Mouse (Mus musculus) kidney, embryonic 15.5 days (tissue): Measurements from ENCODE around the gene Ogfod1. TPM values are rescaled to one million over a fixed set of nuclear protein-coding genes. Genes with fewer than 3 reads are reported as not detected.
A peak's percentile ranks its signal among the peaks of the same experiment; 100 is the strongest.

Experiments used
- ATAC-seq: fragments of 200-750 bp; cut with Nextera tagmentation; replicated peaks from 2 replicates; pipeline ENCODE4 v1.8.0; 2017; ENCODE audit warnings: moderate TSS enrichment; ENCODE audit not compliant: low FRiP score
- H3K27ac ChIP-seq: fragments of 300-500 bp; sonication (generic); 2 replicates; pipeline ENCODE4 v1.5.1; 2015; ENCODE audit warnings: mild to moderate bottlenecking, inconsistent platforms
- H3K27me3 ChIP-seq: fragments of 300-500 bp; sonication (generic); 2 replicates; pipeline ENCODE4 v1.6.1; 2015; ENCODE audit warnings: inconsistent platforms
- H3K36me3 ChIP-seq: fragments of 300-500 bp; sonication (generic); 2 replicates; pipeline ENCODE4 v1.6.1; 2015; ENCODE audit warnings: inconsistent platforms
- H3K4me1 ChIP-seq: fragments of 300-500 bp; sonication (generic); 2 replicates; pipeline ENCODE4 v1.6.1; 2015; ENCODE audit warnings: inconsistent platforms
- H3K4me2 ChIP-seq: fragments of 300-500 bp; sonication (generic); 2 replicates; pipeline ENCODE4 v1.6.1; 2015; ENCODE audit warnings: moderate library complexity, mild to moderate bottlenecking, inconsistent platforms
- H3K4me3 ChIP-seq: fragments of 300-500 bp; sonication (generic); replicated peaks from 2 replicates; pipeline ENCODE4 v1.5.1; 2015; ENCODE audit warnings: mild to moderate bottlenecking, inconsistent platforms
- H3K9ac ChIP-seq: fragments of 300-500 bp; sonication (generic); 2 replicates; pipeline ENCODE4 v1.6.1; 2015; ENCODE audit warnings: mild to moderate bottlenecking, inconsistent platforms
- H3K9me3 ChIP-seq: fragments of 300-500 bp; sonication (generic); replicated peaks from 2 replicates; pipeline ENCODE4 v1.6.1; 2016; ENCODE audit warnings: inconsistent platforms
- WGBS: fragments of 180-500 bp; shearing (Covaris S2); methylation state at CpG from one replicate; pipeline ENCODE4 v1.1.7; 2015; ENCODE audit warnings: mixed read lengths; 5-methylcytosine and 5-hydroxymethylcytosine counted together
- polyA plus RNA-seq: library from polyadenylated mRNA; unstranded; fragments of >200 nt; fragmentation: Nextera tagmentation; extraction: Ambion mirVana; gene quantifications from 2 replicates; pipeline ENCODE4 v1.2.1, GENCODE M21; 2015

The Ogfod1 gene
- polyA plus RNA-seq: 12.8 and 13.0 TPM in 2 replicates

DNA sequence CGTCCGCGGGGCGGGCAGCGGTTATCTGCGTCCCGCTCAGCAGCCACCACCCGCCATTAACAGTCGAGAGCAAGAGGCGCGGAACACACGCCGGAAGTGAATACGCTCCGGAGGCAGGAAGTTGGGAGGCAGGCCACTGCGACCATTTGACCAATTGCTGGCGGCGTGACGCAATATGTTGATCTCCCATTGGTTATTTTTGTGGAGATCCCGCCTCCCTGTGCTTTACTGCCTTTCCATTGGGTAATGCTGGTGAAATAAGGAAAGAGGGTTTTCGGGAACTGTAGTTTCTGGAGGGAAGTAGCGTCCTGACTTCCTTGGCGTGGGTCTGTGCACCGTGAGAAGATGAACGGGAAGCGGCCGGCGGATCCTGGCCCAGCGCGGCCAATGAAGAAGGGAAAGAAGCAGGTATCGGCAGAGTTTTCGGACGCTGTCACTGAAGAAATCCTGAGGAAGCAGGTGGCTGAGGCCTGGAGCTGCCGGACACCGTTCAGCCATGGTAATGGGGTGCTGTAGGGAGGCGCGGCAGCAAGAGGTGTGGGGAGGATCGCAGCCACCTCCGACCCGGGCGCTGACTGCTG is at the start of gene Ogfod1, which contains the start of gene Nudt21:
Gene Ogfod1 (plus strand): TSS at position 255 of the 581 bp plus-strand sequence.
Gene Nudt21 (minus strand): TSS at position 88 of the 581 bp plus-strand sequence.
- no peaks in the 10 kb centered on the region for H3K27me3 ChIP-seq
- peak within 1 kb of the TSS; percentile 91 for H3K4me3 ChIP-seq
- H3K9me3 ChIP-seq: no peaks in the 10 kb centered on the region
- peak within 1 kb of the TSS; percentile 86 for H3K27ac ChIP-seq
- peaks cover 24% of the 10 kb centered on the region for H3K4me1 ChIP-seq
- peak within 1 kb of the TSS; percentile 66 for H3K4me2 ChIP-seq
- H3K36me3 ChIP-seq: no peaks in the 10 kb centered on the region; the same call in 1 of the 2 replicates
- peak; percentile 99 for ATAC-seq
- under 1% methylated on average over 41 of the region's 41 CpGs for WGBS
- peak within 1 kb of the TSS; percentile 76 for H3K9ac ChIP-seq

DNA sequence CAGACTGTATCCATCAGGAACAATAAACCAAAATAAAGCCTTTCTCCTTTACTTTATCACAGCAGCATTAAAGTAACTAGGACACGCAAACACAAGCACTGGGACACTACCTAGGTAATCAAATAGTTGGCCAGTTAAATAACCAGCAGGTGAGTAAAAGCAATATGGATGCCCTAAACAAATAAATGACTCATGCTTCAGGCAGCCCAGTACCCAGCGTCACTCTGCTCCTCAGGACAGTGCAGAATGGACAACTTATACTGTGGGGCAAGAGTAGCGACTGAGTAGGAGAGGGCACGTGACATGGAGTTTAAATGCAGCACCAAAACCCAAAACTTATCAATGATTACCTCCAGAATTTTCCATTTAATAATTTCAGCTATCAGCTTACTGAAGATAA is 47.3 kb upstream of the Ogfod1 start:
- 96% methylated on average over 4 of the region's 4 CpGs for WGBS
- Histone ChIP-seq H3K27me3 (no peaks in the 10 kb centered on the region), H3K4me2 (no peak overlapping the region), H3K4me1 (no peaks in the 10 kb centered on the region), H3K9me3 (peaks cover 5% of the 10 kb centered on the region; the same call in 1 of the 2 replicates), H3K36me3 (peaks cover 69% of the 10 kb centered on the region), H3K4me3 (no peak overlapping the region), H3K9ac (no peak overlapping the region), H3K27ac (no peak overlapping the region)
- ATAC-seq: no peak

GRCm38 (mm10) chr8:93998961-93999360 is 38.0 kb upstream of the Ogfod1 start:
- ATAC-seq: no peak
- Histone ChIP-seq H3K27me3 (no peaks in the 10 kb centered on the region), H3K27ac (no peak overlapping the region), H3K9me3 (no peaks in the 10 kb centered on the region), H3K4me3 (no peak overlapping the region), H3K9ac (no peak overlapping the region), H3K4me1 (no peaks in the 10 kb centered on the region), H3K36me3 (peaks cover 66% of the 10 kb centered on the region), H3K4me2 (no peak overlapping the region)
- 89% methylated on average over 2 of the region's 2 CpGs for WGBS

DNA sequence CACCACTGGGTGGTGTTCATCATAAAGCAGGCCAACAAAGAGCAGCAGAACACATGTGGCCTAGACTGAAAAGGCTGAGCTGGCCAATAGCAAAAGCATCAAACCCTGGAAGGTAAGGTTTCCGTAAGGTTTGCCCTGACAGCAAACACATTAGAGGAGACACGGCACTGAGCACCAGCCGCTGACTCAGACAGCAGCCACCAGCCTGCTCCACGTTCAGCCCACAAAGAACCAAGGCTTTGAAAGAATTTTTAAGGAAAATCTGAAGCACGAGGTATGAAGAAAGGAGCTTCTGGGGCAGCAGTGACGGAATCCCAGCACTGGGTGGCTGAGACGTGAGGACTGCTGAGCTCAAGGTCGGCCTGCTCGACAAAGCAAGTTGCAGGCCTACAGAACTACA is 32.9 kb upstream of the Ogfod1 start:
- no peaks in the 10 kb centered on the region for H3K27me3 ChIP-seq
- peaks cover 8% of the 10 kb centered on the region for H3K4me1 ChIP-seq
- ATAC-seq: no peak
- no peak overlapping the region for H3K4me3 ChIP-seq
- H3K9me3 ChIP-seq: no peaks in the 10 kb centered on the region
- no peak overlapping the region for H3K9ac ChIP-seq
- peaks cover 49% of the 10 kb centered on the region for H3K36me3 ChIP-seq
- H3K27ac ChIP-seq: no peak overlapping the region
- 92% methylated on average over 9 of the region's 9 CpGs for WGBS
- H3K4me2 ChIP-seq: no peak overlapping the region

GRCm38 (mm10) chr8:94009243-94009845 is 27.7 kb upstream of the Ogfod1 start:
- 48% methylated on average over 15 of the region's 15 CpGs for WGBS

DNA sequence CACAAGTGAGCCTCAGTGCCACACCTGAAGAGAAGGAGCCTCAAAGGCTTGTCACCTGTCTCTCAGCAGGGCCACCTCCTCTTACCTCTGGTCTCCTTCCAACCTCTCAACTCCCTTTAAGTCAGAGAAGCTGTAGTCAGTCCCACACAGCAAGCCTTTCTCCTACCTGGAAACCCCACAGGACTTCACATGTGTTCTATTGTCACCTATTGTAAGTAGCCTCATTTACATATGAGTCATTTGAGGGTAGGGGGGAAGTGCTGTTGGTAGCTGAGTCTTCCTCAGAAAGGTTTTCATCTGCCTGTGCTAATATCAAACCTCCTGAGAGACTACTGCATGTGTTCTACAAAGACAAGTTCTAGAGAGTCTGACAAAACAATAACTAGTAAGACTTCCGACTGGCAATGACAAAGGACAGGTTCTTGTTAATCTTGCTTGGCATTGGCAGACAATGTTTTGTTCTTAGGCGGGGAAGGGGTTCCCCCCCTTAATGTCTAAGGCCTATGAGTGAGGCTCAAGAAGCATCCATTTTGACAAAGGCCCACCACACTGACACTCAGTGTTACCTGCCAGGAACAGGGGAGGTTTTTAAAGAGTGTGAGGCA is 26.8 kb upstream of the Ogfod1 start:
- H3K4me1 ChIP-seq: peaks cover 38% of the 10 kb centered on the region
- H3K4me3 ChIP-seq: no peak overlapping the region
- H3K9me3 ChIP-seq: no peaks in the 10 kb centered on the region
- H3K36me3 ChIP-seq: peaks cover 7% of the 10 kb centered on the region; the same call in 1 of the 2 replicates
- H3K9ac ChIP-seq: no peak overlapping the region
- no peaks in the 10 kb centered on the region for H3K27me3 ChIP-seq
- H3K4me2 ChIP-seq: peak overlapping the region; percentile 92
- 78% methylated on average over 2 of the region's 2 CpGs for WGBS
- ATAC-seq: no peak
- no peak overlapping the region for H3K27ac ChIP-seq

More at GRCm38 (mm10) chr8:94009243-94009845, 27.7 kb upstream of the Ogfod1 start:
- Histone ChIP-seq H3K4me2 (no peak overlapping the region), H3K9ac (no peak overlapping the region), H3K36me3 (peaks cover 13% of the 10 kb centered on the region), H3K27ac (no peak overlapping the region), H3K27me3 (no peaks in the 10 kb centered on the region), H3K4me1 (peaks cover 38% of the 10 kb centered on the region), H3K4me3 (no peak overlapping the region), H3K9me3 (no peaks in the 10 kb centered on the region)
- no peak for ATAC-seq

DNA sequence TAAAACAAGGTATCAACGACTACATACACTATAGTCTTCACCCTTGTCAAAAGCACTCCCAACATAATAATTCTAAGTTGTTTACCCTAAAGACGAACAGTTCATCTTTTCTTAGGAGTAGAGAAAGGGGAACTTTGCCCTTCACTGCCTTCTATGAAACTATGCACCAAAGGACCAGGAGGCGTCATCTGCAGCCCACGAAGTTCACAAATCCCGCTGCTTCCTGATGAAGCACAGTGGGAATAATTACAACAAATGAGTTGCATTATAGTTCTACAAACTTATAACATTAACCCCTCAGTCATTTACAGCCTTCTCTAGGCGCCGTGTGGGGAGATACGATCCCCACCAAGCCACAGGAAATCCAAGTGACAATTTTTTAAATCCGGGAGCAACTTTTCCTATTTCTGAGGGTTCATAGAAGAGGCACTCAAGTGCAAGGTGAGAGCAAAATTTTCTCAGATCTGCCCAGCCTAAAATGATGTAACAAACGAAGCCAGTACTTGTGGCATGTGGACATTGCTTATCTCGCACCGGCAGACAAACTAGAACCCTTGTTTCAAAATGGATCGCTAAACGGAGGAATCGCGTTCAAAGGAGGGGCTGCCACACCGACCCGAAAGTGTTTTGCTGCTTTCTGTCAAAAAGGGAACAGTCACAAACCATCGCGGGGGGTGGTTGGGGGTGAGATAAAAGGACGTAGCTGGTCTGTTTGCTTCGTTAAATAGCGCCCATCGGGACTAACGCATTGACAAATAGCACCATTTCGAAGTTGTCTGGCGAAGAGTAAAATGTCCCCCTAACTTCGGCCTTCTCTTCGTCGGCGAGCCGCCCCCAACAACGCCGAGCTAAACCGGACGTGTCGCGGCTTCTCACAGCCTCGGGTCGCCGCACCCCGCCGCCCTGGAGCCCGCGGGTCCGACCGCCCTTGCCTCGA is 25.7 kb upstream of the Ogfod1 start:
- no peak for ATAC-seq
- H3K9ac ChIP-seq: peak overlapping the region; percentile 99
- 3% methylated on average over 48 of the region's 48 CpGs for WGBS
- peak overlapping the region; percentile 94 for H3K27ac ChIP-seq
- H3K4me1 ChIP-seq: peaks cover 38% of the 10 kb centered on the region
- peaks cover 7% of the 10 kb centered on the region; the same call in 1 of the 2 replicates for H3K36me3 ChIP-seq
- H3K4me3 ChIP-seq: peak overlapping the region; percentile 98
- H3K4me2 ChIP-seq: peak overlapping the region; percentile 92
- H3K27me3 ChIP-seq: no peaks in the 10 kb centered on the region
- no peaks in the 10 kb centered on the region for H3K9me3 ChIP-seq

DNA sequence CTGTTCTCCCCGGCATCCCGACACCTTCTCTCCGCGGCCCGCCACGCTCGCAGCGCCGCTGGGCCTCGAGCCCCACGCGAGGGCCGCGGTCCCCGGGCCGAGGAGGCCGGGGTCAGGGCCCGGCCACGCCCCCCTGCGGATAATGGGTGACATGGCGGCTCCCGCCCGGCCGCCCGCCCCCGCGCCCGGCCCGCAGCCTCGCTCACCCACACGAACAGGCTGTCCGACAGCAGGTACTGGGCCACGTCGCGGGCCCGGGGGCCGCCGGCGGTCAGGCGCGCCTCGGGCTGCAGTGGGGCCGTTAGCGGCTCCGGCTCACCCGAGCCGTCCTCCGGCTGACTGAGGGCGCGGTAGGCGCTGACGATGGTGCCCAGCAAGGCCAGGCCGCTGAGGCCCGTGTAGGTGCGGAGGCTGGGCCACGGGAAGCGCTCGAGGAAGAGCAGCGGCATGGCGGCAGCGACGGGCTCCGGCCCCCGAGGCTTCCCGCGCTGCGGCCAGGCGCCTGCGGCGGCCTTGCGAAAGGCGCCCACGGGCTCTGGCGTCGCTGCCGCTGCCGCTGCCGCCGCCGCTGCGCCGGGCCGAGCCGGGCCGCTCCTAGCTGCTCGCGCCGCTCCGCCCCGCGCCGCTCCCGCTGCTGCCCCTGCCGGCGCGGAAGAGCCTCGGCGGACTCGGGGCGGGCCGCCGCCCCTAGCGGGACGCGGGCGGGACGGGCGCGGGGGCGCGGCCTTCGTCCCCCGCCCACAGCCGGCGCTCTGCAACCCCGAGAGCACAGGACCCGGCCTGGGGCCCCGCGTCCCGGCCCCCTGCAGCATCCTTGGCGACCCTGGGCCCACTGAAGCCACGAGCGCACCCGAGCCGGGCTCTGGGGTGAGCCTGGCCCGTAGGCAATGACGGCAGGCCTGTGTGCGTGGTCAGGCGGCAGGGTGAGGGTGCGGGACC is 24.7 kb upstream of the Ogfod1 start, which contains the start of gene Amfr:
Gene Amfr (minus strand): TSS at position 830 of the 939 bp plus-strand sequence.
- no peaks in the 10 kb centered on the region for H3K27me3 ChIP-seq
- peak within 1 kb of the TSS; percentile 98 for H3K4me3 ChIP-seq
- H3K4me1 ChIP-seq: peaks cover 38% of the 10 kb centered on the region
- peaks cover 7% of the 10 kb centered on the region; the same call in 1 of the 2 replicates for H3K36me3 ChIP-seq
- no peaks in the 10 kb centered on the region for H3K9me3 ChIP-seq
- peak within 1 kb of the TSS; percentile 92 for H3K4me2 ChIP-seq
- H3K9ac ChIP-seq: peak within 1 kb of the TSS; percentile 99
- under 1% methylated on average over 108 of the region's 130 CpGs for WGBS
- ATAC-seq: peak; percentile 95
- peak within 1 kb of the TSS; percentile 94 for H3K27ac ChIP-seq

- peak overlapping the region; percentile 94 for H3K27ac ChIP-seq
- H3K4me1 ChIP-seq: peaks cover 37% of the 10 kb centered on the region
- no peaks in the 10 kb centered on the region for H3K9me3 ChIP-seq
- peak overlapping the region; percentile 99 for H3K9ac ChIP-seq
- peaks cover 9% of the 10 kb centered on the region for H3K36me3 ChIP-seq
- 29% methylated on average over 7 of the region's 7 CpGs for WGBS
- H3K4me3 ChIP-seq: peak overlapping the region; percentile 98
- H3K27me3 ChIP-seq: no peaks in the 10 kb centered on the region
- ATAC-seq: no peak
- peak overlapping the region; percentile 92 for H3K4me2 ChIP-seq
These were observed 23.9 kb upstream of the Ogfod1 start for GRCm38 (mm10) chr8:94013026-94013612.

GRCm38 (mm10) chr8:94023916-94024315 is 13.1 kb upstream of the Ogfod1 start:
- no peak overlapping the region for H3K9ac ChIP-seq
- no peaks in the 10 kb centered on the region for H3K27me3 ChIP-seq
- H3K4me3 ChIP-seq: no peak overlapping the region
- ATAC-seq: no peak
- H3K36me3 ChIP-seq: peaks cover 85% of the 10 kb centered on the region
- no peak overlapping the region for H3K4me2 ChIP-seq
- no peaks in the 10 kb centered on the region for H3K4me1 ChIP-seq
- no peaks in the 10 kb centered on the region for H3K9me3 ChIP-seq
- H3K27ac ChIP-seq: no peak overlapping the region
- 97% methylated on average over 6 of the region's 6 CpGs for WGBS
